Mouse (Mus musculus): ENCODE measurements at regions not wholly inside any gene's neighbourhood (a gene's known extent, or its start where the extent isn't known, plus 50 kb on each side); places are given as distances from the start of the nearest gene placed in this dataset.

- no peak for DNase-seq
Observed at GRCm38 (mm10) chr2:6263565-6263964, 50.7 kb upstream of the Echdc3 start.

- DNase-seq = no peak
Observed at GRCm38 (mm10) chr2:6264085-6264783, 51.4 kb upstream of the Echdc3 start.

GRCm38 (mm10) chr2:6265117-6265516 lies 52.3 kb upstream of the Echdc3 start:
- no peak for DNase-seq

- no peak for DNase-seq
Observed at GRCm38 (mm10) chr2:6267066-6267465, 54.2 kb upstream of the Echdc3 start.

GRCm38 (mm10) chr2:6267537-6267936 lies 54.7 kb upstream of the Echdc3 start:
- peak in 1 of 2 experiments; percentile 37 for DNase-seq

- no peak for DNase-seq
Observed at GRCm38 (mm10) chr2:6272514-6272913, 50.0 kb upstream of the Usp6nl start.

All from spleen, adult 18-20 months (tissue).